Mouse (Mus musculus): ENCODE results near the gene Tfap2e. TPM values are rescaled to one million over a fixed set of nuclear protein-coding genes. Genes with fewer than 3 reads are reported as not detected.
A peak's percentile ranks its signal among the peaks of the same experiment; 100 is the strongest.

Gene Tfap2e
- polyA plus RNA-seq, 1 experiment from 2014 or later: not detected

- peaks cover 11% of the 10 kb centered on the region for H3K4me1 ChIP-seq
- no peak for ATAC-seq (replicated peaks; ENCODE audit: low FRiP score)
These were observed 53.7 kb downstream of the Tfap2e start for GRCm38 (mm10) chr4:126682298-126682697.

GRCm38 (mm10) chr4:126677054-126678003, 58.7 kb downstream of the Tfap2e start, which contains the start of gene Psmb2:
TSS of gene Psmb2 (plus strand) at chr4:126677630.
- H3K4me1 ChIP-seq: peaks cover 11% of the 10 kb centered on the region

More at GRCm38 (mm10) chr4:126682298-126682697, 53.7 kb downstream of the Tfap2e start:
- Histone ChIP-seq H3K9me3 (replicated peaks) (no peaks in the 10 kb centered on the region), H3K4me2 (no peak overlapping the region), H3K27ac (no peak overlapping the region), H3K9ac (no peak overlapping the region), H3K27me3 (no peaks in the 10 kb centered on the region), H3K4me3 (replicated peaks) (no peak overlapping the region), H3K36me3 (peaks cover 37% of the 10 kb centered on the region)
- WGBS: 85% methylated on average over 5 of the region's 5 CpGs

GRCm38 (mm10) chr4:126667075-126667474, 69.0 kb downstream of the Tfap2e start:
- Histone ChIP-seq H3K27me3 (no peaks in the 10 kb centered on the region), H3K27ac (no peak overlapping the region), H3K4me1 (no peaks in the 10 kb centered on the region), H3K4me3 (replicated peaks) (no peak overlapping the region), H3K9me3 (replicated peaks) (no peaks in the 10 kb centered on the region), H3K4me2 (no peak overlapping the region), H3K9ac (no peak overlapping the region), H3K36me3 (no peaks in the 10 kb centered on the region)
- 94% methylated on average over 2 of the region's 2 CpGs for WGBS
- ATAC-seq (replicated peaks; ENCODE audit: low FRiP score): no peak

More at GRCm38 (mm10) chr4:126677054-126678003, 58.7 kb downstream of the Tfap2e start, which contains the start of gene Psmb2:
- Histone ChIP-seq H3K9ac (peak within 1 kb of the TSS; percentile 98), H3K27ac (peak within 1 kb of the TSS; percentile 78), H3K36me3 (0 out of 2 replicates have a peak, but pooled peaks cover 7% of the 10 kb centered on the region), H3K9me3 (replicated peaks) (no peaks in the 10 kb centered on the region), H3K4me2 (peak within 1 kb of the TSS; percentile 86), H3K4me3 (replicated peaks) (peak within 1 kb of the TSS; percentile 100), H3K27me3 (no peaks in the 10 kb centered on the region)
- peak; percentile 98 for ATAC-seq (replicated peaks; ENCODE audit: low FRiP score)
- 3% methylated on average over 48 of the region's 48 CpGs for WGBS

Other genes starting within 250 kb of the Tfap2e start
- gene Ago4, start 202.8 kb downstream of the Tfap2e start, polyA plus RNA-seq (2015; fragmentation: Nextera tagmentation; extraction: Ambion mirVana): 1.4 and 1.8 TPM in 2 replicates
- gene Clspn, start 179.3 kb downstream of the Tfap2e start, polyA plus RNA-seq (2015; fragmentation: Nextera tagmentation; extraction: Ambion mirVana): 39.2 and 40.3 TPM in 2 replicates
- 1.6 and 2.2 TPM in 2 replicates for gene 5730409E04Rik, start 126.4 kb downstream of the Tfap2e start, polyA plus RNA-seq (2015; fragmentation: Nextera tagmentation; extraction: Ambion mirVana)
- 457 and 491 TPM in 2 replicates for gene Psmb2, start 58.6 kb downstream of the Tfap2e start, polyA plus RNA-seq (2015; fragmentation: Nextera tagmentation; extraction: Ambion mirVana)
- gene Ncdn, start 17.2 kb upstream of the Tfap2e start, polyA plus RNA-seq (2015; fragmentation: Nextera tagmentation; extraction: Ambion mirVana): 27.1 and 28.2 TPM in 2 replicates
- gene AU040320, start 17.3 kb upstream of the Tfap2e start, polyA plus RNA-seq (2015; fragmentation: Nextera tagmentation; extraction: Ambion mirVana): 24.5 and 27.8 TPM in 2 replicates
- gene Zmym4, start 231.9 kb upstream of the Tfap2e start, polyA plus RNA-seq (2015; fragmentation: Nextera tagmentation; extraction: Ambion mirVana): 19.8 and 20.3 TPM in 2 replicates

All from kidney, embryonic 15.5 days (tissue).